Mouse (Mus musculus) splenic B cell, adult 2 months (primary cell): ENCODE data around the gene Efna1.

Source experiments
- DNase-seq: peaks from one replicate; pipeline ENCODE4 v3.0.0-alpha.2; 2011; ENCODE audit warnings: low read depth, low spot score
- H3K27me3 ChIP-seq: 2 replicates; pipeline ENCODE4 v1.6.1; 2012; ENCODE audit warnings: mild to moderate bottlenecking, low read length, moderate library complexity, mixed read lengths; ENCODE audit not compliant: control insufficient read depth, poor library complexity, insufficient read depth, severe bottlenecking
- H3K36me3 ChIP-seq: 2 replicates; pipeline ENCODE4 v1.6.1; 2012; ENCODE audit warnings: mild to moderate bottlenecking, low read length, moderate library complexity, mixed read lengths; ENCODE audit not compliant: control insufficient read depth, poor library complexity, insufficient read depth, severe bottlenecking

The Efna1 gene

GRCm38 (mm10) chr3:89295685-89296230 is 14.8 kb upstream of the Efna1 start:
- no peaks in the 10 kb centered on the region for H3K36me3 ChIP-seq
- DNase-seq, result no peak
- H3K27me3 ChIP-seq, result no peaks in the 10 kb centered on the region

- no peak for DNase-seq
- no peaks in the 10 kb centered on the region for H3K27me3 ChIP-seq
- no peaks in the 10 kb centered on the region for H3K36me3 ChIP-seq
Observed at GRCm38 (mm10) chr3:89294195-89294594, 13.3 kb upstream of the Efna1 start.

GRCm38 (mm10) chr3:89293247-89293918 is 12.4 kb upstream of the Efna1 start:
- Histone ChIP-seq H3K27me3 (no peaks in the 10 kb centered on the region), H3K36me3 (no peaks in the 10 kb centered on the region)
- no peak for DNase-seq

GRCm38 (mm10) chr3:89292303-89292702 is 11.4 kb upstream of the Efna1 start:
- no peaks in the 10 kb centered on the region for H3K36me3 ChIP-seq
- no peak for DNase-seq
- no peaks in the 10 kb centered on the region for H3K27me3 ChIP-seq

- Histone ChIP-seq H3K36me3 (no peaks in the 10 kb centered on the region), H3K27me3 (no peaks in the 10 kb centered on the region)
- no peak for DNase-seq
Observed at GRCm38 (mm10) chr3:89291874-89292273, 10.9 kb upstream of the Efna1 start.

GRCm38 (mm10) chr3:89288503-89288928 is 7.6 kb upstream of the Efna1 start:
- no peaks in the 10 kb centered on the region for H3K36me3 ChIP-seq
- no peak for DNase-seq
- no peaks in the 10 kb centered on the region for H3K27me3 ChIP-seq

- no peak for DNase-seq
- H3K27me3 ChIP-seq, result no peaks in the 10 kb centered on the region
- no peaks in the 10 kb centered on the region for H3K36me3 ChIP-seq
Observed at GRCm38 (mm10) chr3:89287286-89287685, 6.3 kb upstream of the Efna1 start.

GRCm38 (mm10) chr3:89285526-89285925 is 4.6 kb upstream of the Efna1 start:
- DNase-seq, result no peak
- H3K27me3 ChIP-seq, result no peaks in the 10 kb centered on the region
- H3K36me3 ChIP-seq, result no peaks in the 10 kb centered on the region

- DNase-seq, result no peak
- Histone ChIP-seq H3K27me3 (no peaks in the 10 kb centered on the region), H3K36me3 (no peaks in the 10 kb centered on the region)
Observed at GRCm38 (mm10) chr3:89284261-89284660, 3.3 kb upstream of the Efna1 start.

GRCm38 (mm10) chr3:89282291-89282643 is 1.3 kb upstream of the Efna1 start:
- Histone ChIP-seq H3K36me3 (no peaks in the 10 kb centered on the region), H3K27me3 (no peaks in the 10 kb centered on the region)
- no peak for DNase-seq

- Histone ChIP-seq H3K36me3 (no peaks in the 10 kb centered on the region), H3K27me3 (no peaks in the 10 kb centered on the region)
- DNase-seq, result peak; percentile 90
Observed at GRCm38 (mm10) chr3:89281579-89282290, 793 bp upstream of the Efna1 start.

- peak; percentile 24 for DNase-seq
- Histone ChIP-seq H3K36me3 (no peaks in the 10 kb centered on the region), H3K27me3 (no peaks in the 10 kb centered on the region)
Observed at GRCm38 (mm10) chr3:89280050-89280605, 814 bp downstream of the Efna1 start.

- DNase-seq, result peak; percentile 65
- Histone ChIP-seq H3K27me3 (no peaks in the 10 kb centered on the region), H3K36me3 (no peaks in the 10 kb centered on the region)
Observed at GRCm38 (mm10) chr3:89279153-89279890, 1.6 kb downstream of the Efna1 start.

GRCm38 (mm10) chr3:89278643-89279042 is 2.3 kb downstream of the Efna1 start:
- no peaks in the 10 kb centered on the region for H3K36me3 ChIP-seq
- DNase-seq, result no peak
- no peaks in the 10 kb centered on the region for H3K27me3 ChIP-seq

- DNase-seq, result no peak
- Histone ChIP-seq H3K27me3 (no peaks in the 10 kb centered on the region), H3K36me3 (no peaks in the 10 kb centered on the region)
Observed at GRCm38 (mm10) chr3:89278107-89278506, 2.8 kb downstream of the Efna1 start.
